Mouse (Mus musculus) effector memory CD4-positive, alpha-beta T cell, adult 7 months (primary cell): ENCODE data around the gene Alkbh4. TPM values are rescaled to one million over a fixed set of nuclear protein-coding genes. Genes with fewer than 3 reads are reported as not detected.

Experiments
- polyA plus RNA-seq: library from polyadenylated mRNA; unstranded; fragments of 100-300 nt; shearing (Covaris generic); gene quantifications from one replicate; pipeline ENCODE4 v1.2.1, GENCODE M21; 2017

Alkbh4 gene
- polyA plus RNA-seq: 55.2 TPM

GRCm38 (mm10) chr5:136135571-136136291 lies at the start of gene Alkbh4, which contains the start of gene Lrwd1:
Gene Alkbh4 (plus strand): TSS chr5:136136146.
Gene Lrwd1 (minus strand): TSS chr5:136136074.

GRCm38 (mm10) chr5:136115891-136116783 lies 19.8 kb upstream of the Alkbh4 start, which contains the start of gene Polr2j:
Gene Polr2j (plus strand): TSS chr5:136116631.

GRCm38 (mm10) chr5:136170512-136171362 lies 34.8 kb downstream of the Alkbh4 start, which contains the start of gene Orai2:
Gene Orai2 (minus strand): TSS chr5:136170713.

Other genes with a start within 250 kb of the Alkbh4 start
- gene Hspb1, start 248.2 kb upstream of the Alkbh4 start, polyA plus RNA-seq: 6.1 TPM
- gene Ywhag, start 201.5 kb upstream of the Alkbh4 start, polyA plus RNA-seq: 66.7 TPM
- not detected for gene Ssc4d, start 161.6 kb upstream of the Alkbh4 start, polyA plus RNA-seq
- gene Zp3, start 156.0 kb upstream of the Alkbh4 start, polyA plus RNA-seq: not detected
- 22.5 TPM for gene Dtx2, start 141.3 kb upstream of the Alkbh4 start, polyA plus RNA-seq
- gene Upk3b, start 97.7 kb upstream of the Alkbh4 start, polyA plus RNA-seq: 0.11 TPM
- gene Upk3bl, start 81.7 kb upstream of the Alkbh4 start, polyA plus RNA-seq: not detected
- 4.3 TPM for gene Rasa4, start 52.2 kb upstream of the Alkbh4 start, polyA plus RNA-seq
- gene Polr2j, start 19.5 kb upstream of the Alkbh4 start, polyA plus RNA-seq: 59.6 TPM
- 40.3 TPM for gene Lrwd1, start 72 bp upstream of the Alkbh4 start, polyA plus RNA-seq
- 93.7 TPM for gene Orai2, start 34.6 kb downstream of the Alkbh4 start, polyA plus RNA-seq
- 45.3 TPM for gene Prkrip1, start 62.8 kb downstream of the Alkbh4 start, polyA plus RNA-seq
- 0.13 TPM for gene Sh2b2, start 110.4 kb downstream of the Alkbh4 start, polyA plus RNA-seq